Mouse (Mus musculus): ENCODE results near the gene Kcna5.

Kcna5 gene

GRCm38 (mm10) chr6:126535208-126535910 is at the start of gene Kcna5:
TSS of gene Kcna5 (minus strand) at chr6:126535412.
- DNase-seq (ENCODE audit: low spot score): peak; percentile 46

DNA sequence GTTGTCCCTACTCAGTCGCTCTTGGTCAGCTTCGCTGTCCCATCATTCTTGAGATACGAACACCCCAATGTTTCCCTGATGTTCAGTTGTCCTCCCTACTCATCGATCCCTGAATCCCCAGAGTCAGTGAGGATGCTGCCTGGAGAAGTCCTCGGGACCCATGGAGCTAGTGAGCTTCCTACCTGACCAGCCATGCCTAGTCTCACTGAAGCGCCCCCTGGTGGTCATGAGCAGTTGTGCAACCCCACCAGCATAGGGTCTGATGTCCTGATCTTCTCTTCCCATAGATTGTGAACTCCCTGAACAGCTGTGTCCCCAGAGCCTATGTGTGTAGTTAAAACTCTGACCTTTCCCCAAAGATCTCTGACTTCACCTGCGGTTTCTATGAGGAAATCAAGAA is 47.9 kb upstream of the Kcna5 start:
- peak; percentile 20 for DNase-seq (ENCODE audit: low spot score)

DNA sequence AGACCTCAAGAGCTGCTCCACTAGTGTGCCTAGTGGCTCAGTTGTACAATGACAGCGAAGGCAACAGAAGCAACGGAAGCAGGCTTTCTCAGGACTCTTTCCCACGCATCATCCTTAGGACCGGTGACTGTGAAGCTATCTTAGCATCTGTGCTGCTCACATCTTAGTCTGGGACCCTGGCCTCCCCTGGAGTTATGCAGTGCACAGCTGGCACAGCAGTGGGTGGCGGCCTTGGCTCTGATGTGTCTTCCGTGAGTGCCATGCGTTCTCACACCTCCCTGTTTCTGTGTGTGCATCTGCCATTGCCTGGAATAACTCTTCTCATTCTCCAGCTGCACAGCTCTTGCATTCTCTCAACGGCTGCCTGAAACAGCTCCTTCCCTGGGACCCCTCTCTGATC is 46.4 kb upstream of the Kcna5 start:
- DNase-seq (ENCODE audit: low spot score): no peak

- no peak for DNase-seq (ENCODE audit: low spot score)
Observed at GRCm38 (mm10) chr6:126580571-126580970, 45.4 kb upstream of the Kcna5 start.

DNA sequence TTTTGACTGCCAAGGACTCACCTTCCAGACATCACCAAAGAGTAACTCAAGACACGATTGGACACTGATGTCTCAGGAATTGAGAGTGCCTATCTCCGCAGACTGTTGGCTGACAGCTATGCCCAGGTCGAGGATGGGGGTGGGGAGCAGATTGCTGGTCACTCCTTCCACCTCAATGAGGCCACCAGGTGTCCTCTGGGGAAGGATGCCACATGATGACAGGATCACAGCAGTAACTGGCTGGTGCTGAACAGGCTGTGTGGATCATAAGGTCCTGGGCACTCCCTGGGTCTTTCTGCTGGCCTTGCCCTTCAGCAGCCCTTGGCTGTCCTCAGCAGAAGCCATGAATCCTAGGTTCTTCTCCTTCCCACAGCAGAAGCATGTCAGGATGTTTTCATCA is 42.2 kb upstream of the Kcna5 start:
- DNase-seq (ENCODE audit: low spot score): no peak

- no peak for DNase-seq (ENCODE audit: low spot score)
Observed at GRCm38 (mm10) chr6:126576566-126576965, 41.4 kb upstream of the Kcna5 start.

DNA sequence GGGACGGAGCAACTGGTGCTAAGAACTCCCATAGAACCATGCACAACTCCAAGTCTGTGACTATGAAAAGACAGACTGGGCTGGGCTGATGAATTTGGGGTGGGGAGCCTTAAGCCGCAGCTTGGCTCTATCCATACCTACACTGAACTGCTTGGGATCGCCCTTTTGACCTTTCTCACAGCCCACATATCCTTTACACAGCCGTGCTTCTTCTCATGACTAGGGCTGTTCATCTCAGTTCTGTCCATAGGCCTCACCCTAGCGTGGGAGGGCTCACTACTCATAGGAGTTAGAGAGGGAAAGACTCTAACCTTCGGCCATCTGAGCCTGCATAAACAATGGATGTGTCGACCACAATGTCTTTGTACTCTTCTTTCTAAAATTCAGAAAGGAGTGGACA is 39.6 kb upstream of the Kcna5 start:
- no peak for DNase-seq (ENCODE audit: low spot score)

DNA sequence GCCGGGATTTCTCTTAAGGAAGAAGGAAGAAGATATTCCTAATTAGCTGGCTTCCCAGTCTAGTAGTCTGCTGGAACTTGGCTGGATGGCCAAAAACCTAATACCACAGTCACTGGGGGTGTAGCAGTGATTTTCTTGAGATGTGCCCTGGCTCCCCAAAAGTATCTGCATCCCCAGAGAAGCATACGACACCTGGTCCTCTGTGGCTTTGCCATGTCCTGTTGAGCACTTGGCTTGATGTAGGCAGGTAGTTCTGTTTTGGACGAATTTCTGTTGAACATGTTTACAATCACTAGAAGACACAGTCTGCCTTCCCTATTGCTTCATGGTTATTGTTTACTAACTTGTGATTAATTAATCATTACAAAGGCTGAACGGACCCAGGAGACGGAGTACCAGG is 37.8 kb upstream of the Kcna5 start:
- no peak for DNase-seq (ENCODE audit: low spot score)

DNA sequence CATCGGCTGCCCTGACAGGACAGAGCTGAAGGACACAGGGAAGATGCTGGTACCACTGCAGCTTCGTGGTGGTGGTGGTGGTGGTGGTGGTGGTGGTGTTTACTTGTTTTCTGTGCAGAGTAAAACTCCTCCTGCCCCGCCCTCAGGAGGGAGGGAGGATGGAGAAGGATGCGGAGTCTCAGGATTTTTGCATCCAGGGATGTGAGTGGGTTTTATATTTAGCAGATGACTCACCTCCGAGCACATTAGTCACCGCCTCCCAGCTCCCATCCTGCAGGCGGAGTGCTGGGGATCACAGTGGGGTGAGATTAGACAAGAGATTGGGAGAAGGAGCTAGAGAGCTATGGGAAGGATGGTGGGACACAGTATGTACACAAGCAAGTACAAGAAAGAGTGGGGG is 34.6 kb upstream of the Kcna5 start:
- no peak for DNase-seq (ENCODE audit: low spot score)

GRCm38 (mm10) chr6:126568046-126568830 is 33.0 kb upstream of the Kcna5 start:
- no peak for DNase-seq (ENCODE audit: low spot score)

GRCm38 (mm10) chr6:126567326-126567725 is 32.1 kb upstream of the Kcna5 start:
- DNase-seq (ENCODE audit: low spot score): no peak

GRCm38 (mm10) chr6:126564376-126564775 is 29.2 kb upstream of the Kcna5 start:
- no peak for DNase-seq (ENCODE audit: low spot score)

GRCm38 (mm10) chr6:126563898-126564297 is 28.7 kb upstream of the Kcna5 start:
- peak; percentile 36 for DNase-seq (ENCODE audit: low spot score)

DNA sequence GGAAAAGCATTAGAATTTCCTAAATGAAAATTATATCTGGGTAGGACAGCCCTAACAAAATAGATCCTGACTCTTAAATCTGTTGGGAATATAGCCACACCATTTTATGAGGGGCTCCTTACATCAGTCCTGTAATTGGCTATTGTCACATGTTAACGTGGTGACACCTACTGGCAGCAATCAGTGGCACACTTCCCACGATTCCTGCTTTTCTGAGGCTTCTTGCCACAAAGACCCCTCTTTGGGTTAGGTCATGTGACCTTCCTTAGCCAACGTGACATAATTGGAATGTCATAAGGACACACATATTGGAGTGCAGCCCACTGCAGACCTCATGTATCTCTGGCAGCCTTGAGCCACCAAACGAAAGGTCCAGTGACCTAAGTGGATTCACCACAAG is 26.5 kb upstream of the Kcna5 start:
- DNase-seq (ENCODE audit: low spot score): no peak

DNA sequence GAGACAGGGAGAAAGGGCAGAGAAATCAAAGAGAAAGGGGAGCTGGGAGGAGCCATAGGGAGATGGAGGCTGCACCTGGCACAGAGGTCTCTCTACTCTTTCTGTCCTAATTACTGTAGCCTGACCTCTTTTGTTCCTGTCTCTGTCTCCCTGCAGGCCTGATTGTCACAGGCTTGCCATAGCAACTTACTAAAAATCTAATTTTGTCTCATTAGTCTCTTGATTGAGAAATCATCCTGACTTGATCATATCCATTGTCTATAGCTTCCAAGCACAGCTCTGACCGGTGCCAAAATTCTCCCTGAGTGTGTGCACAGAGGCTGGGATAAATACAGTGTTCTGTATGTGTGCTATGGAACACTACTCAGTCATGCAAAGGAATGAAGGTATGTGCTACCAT is 25.5 kb upstream of the Kcna5 start:
- DNase-seq (ENCODE audit: low spot score): no peak

DNA sequence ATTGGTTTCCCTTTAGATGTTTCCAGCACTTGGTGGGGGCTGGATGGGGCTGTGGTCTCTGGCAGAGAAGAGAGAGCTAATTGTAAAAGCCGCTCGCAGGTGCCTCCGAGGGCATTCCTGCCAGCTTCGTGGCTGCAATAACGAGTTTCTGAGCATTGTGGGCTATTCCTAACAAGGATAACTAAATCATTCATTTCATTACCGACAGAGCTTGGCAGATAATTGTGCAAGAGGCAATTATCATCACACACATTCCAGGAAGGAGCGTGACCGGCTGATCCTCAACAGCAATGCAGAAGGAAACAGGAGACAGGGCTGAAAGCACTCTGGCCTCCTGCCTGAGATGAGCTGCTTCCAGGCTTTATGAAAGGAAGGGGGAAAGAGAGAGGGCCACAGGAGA is 24.8 kb upstream of the Kcna5 start:
- DNase-seq (ENCODE audit: low spot score): no peak

- DNase-seq (ENCODE audit: low spot score): no peak
Observed at GRCm38 (mm10) chr6:126558276-126558675, 23.1 kb upstream of the Kcna5 start.

DNA sequence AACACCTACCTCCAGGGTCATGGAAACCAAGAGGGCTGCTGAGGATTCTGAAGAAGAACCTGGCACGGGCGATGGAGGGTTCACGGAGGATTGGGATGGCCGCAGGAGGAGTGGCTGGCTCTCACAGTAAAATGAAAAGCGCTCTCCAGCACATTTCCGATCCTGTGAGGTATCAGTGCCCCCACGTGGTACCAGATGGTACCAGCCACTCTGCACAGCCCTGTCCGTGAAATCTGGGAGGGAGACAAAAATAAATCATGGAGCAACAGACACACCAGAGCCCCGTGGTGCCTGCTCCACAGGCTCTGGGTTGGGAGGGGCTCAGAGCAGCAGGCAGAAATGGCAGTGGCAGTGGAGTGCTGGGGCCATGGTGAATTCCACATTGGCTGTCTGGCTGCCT is 18.6 kb upstream of the Kcna5 start:
- DNase-seq (ENCODE audit: low spot score): no peak

GRCm38 (mm10) chr6:126551862-126552395 is 16.7 kb upstream of the Kcna5 start:
- DNase-seq (ENCODE audit: low spot score): peak; percentile 11

- DNase-seq (ENCODE audit: low spot score): no peak
Observed at GRCm38 (mm10) chr6:126544107-126545036, 9.2 kb upstream of the Kcna5 start.

DNA sequence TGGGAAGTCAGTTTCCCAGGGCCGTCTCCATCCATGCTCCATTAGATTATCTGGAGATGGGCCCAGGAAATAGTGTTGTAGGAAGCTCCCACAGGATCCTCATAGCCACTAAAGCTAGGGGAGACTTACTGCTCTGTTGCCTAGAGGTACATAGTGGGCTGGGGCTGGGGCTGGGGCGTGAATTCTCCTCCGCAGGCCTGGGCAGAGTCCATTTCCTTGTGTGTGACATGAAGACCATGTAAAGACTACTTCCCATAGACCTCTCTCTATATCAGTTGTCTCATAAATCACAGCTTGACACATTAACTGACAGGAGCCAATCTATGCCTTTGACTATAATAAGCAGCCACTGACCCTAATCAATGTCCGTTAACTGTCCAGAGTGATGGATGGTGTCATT is 7.5 kb upstream of the Kcna5 start:
- no peak for DNase-seq (ENCODE audit: low spot score)

DNA sequence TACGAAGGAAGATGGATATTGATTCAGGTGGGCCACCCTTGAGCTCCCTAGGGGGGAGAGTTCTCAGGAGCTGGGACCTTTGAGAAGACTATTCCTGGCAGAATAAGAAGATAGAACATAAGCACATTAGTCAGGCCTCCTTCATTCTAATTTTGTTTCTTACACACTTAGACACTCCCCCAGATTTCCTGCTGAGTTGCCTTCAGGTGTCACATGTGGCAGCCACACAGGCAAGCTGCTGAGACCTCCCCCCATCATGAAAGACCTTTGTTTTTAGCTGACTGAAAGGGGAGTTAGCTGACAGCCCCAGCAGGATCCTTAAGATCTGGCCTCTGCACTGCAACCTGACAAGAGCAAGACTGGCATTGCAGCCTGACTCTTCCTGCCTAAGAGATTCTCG is 2.3 kb upstream of the Kcna5 start:
- DNase-seq (ENCODE audit: low spot score): no peak

All from testis, postnatal 14 days (tissue).